8 mouse cellular contexts compared by ENCODE assay signal in genomic region chr11:115511121-115511520, GRCm38 (mm10). TPM values are rescaled to one million over a fixed set of nuclear protein-coding genes. Genes with fewer than 3 reads are reported as not detected.
A peak's percentile ranks its signal among the peaks of the same experiment; 100 is the strongest.
DNase-seq lines count a peak whose midpoint lies in the region; ATAC-seq and TF ChIP-seq lines count a peak whose summit lies in the region.

No protein-coding gene starts in this region.

- peaks cover 18% of the 10 kb centered on the region; the same call in 1 of the 2 replicates for H3K4me1 ChIP-seq in kidney, postnatal 0 days (replicated peaks; ENCODE audit: insufficient read depth, low read length)
- peaks cover 3% of the 10 kb centered on the region for H3K4me1 ChIP-seq in kidney, adult 2 months (ENCODE audit: control insufficient read depth, insufficient read depth, low read length)
- H3K4me1 ChIP-seq in forebrain, embryonic 10.5 days = peaks cover 80% of the 10 kb centered on the region
- peaks cover 37% of the 10 kb centered on the region for H3K4me1 ChIP-seq in limb, embryonic 15.5 days
- H3K4me1 ChIP-seq in stomach, embryonic 14.5 days (ENCODE audit: control insufficient read depth, insufficient read depth, low read length) = peaks cover 49% of the 10 kb centered on the region

- no peak for TF ChIP-seq POLR2A in kidney, adult 2 months (IDR thresholded peaks at IDR 0.05; ENCODE audit: low read depth, low read length)

- H3K27me3 ChIP-seq in kidney, postnatal 0 days (ENCODE audit: insufficient read depth, low read length) = no peaks in the 10 kb centered on the region
- H3K27me3 ChIP-seq in kidney, adult 2 months (replicated peaks; ENCODE audit: control insufficient read depth, insufficient read depth, low read length) = no peaks in the 10 kb centered on the region
- no peaks in the 10 kb centered on the region for H3K27me3 ChIP-seq in forebrain, embryonic 10.5 days (ENCODE audit: poor library complexity, severe bottlenecking)
- H3K27me3 ChIP-seq in limb, embryonic 15.5 days = no peaks in the 10 kb centered on the region
- H3K27me3 ChIP-seq in stomach, embryonic 14.5 days (ENCODE audit: control insufficient read depth, insufficient read depth, low read length) = no peaks in the 10 kb centered on the region

- DNase-seq in kidney, postnatal 0 days (ENCODE audit: low spot score) = no peak
- DNase-seq in kidney, adult 2 months = no peak
- no peak for DNase-seq in forebrain, embryonic 10.5 days (ENCODE audit: extremely low spot score, low spot score)
- DNase-seq in left cerebral cortex, postnatal 36 days (ENCODE audit: low spot score in 2 of 2) = no peak
- no peak for DNase-seq in kidney, adult 9 months

- WGBS in kidney, postnatal 0 days = 67% methylated on average over 2 of the region's 2 CpGs
- 100% methylated on average over 2 of the region's 2 CpGs for WGBS in kidney, adult 2 months
- 73% methylated on average over 2 of the region's 2 CpGs for WGBS in forebrain, embryonic 10.5 days
- 56% methylated on average over 2 of the region's 2 CpGs for WGBS in limb, embryonic 15.5 days
- 54% methylated on average over 2 of the region's 2 CpGs for WGBS in stomach, embryonic 14.5 days

- H3K9ac ChIP-seq in kidney, postnatal 0 days (ENCODE audit: low read depth, low read length) = peak overlapping the region; percentile 32; the same call in 1 of the 2 replicates
- H3K9ac ChIP-seq in limb, embryonic 15.5 days = no peak overlapping the region
- 0 out of 2 replicates have a peak overlapping the region, but pooled peaks have one; percentile 2 for H3K9ac ChIP-seq in stomach, embryonic 14.5 days (replicated peaks; ENCODE audit: low read depth, low read length)

- no peak for TF ChIP-seq CTCF in kidney, postnatal 0 days (IDR thresholded peaks at IDR 0.05; ENCODE audit: low read depth)
- no peak for TF ChIP-seq CTCF in kidney, adult 2 months (conservative IDR thresholded peaks at IDR 0.05; ENCODE audit: insufficient read depth, insufficient read length, low read depth, low read length)

- peak overlapping the region; percentile 95; the same call in 1 of the 2 replicates for H3K4me2 ChIP-seq in kidney, postnatal 0 days (ENCODE audit: low read length)
- H3K4me2 ChIP-seq in limb, embryonic 15.5 days = peak overlapping the region; percentile 75; the same call in 1 of the 2 replicates
- peak overlapping the region; percentile 58 for H3K4me2 ChIP-seq in stomach, embryonic 14.5 days (replicated peaks; ENCODE audit: low read depth, low read length)

- no peaks in the 10 kb centered on the region for H3K36me3 ChIP-seq in kidney, postnatal 0 days (ENCODE audit: insufficient read depth, low read length)
- no peaks in the 10 kb centered on the region for H3K36me3 ChIP-seq in kidney, adult 2 months (ENCODE audit: control insufficient read depth, insufficient read depth, low read length)
- peaks cover 28% of the 10 kb centered on the region for H3K36me3 ChIP-seq in forebrain, embryonic 10.5 days (replicated peaks)
- H3K36me3 ChIP-seq in limb, embryonic 15.5 days = no peaks in the 10 kb centered on the region
- no peaks in the 10 kb centered on the region for H3K36me3 ChIP-seq in stomach, embryonic 14.5 days (ENCODE audit: control insufficient read depth, insufficient read depth, low read length)

- H3K9me3 ChIP-seq in kidney, postnatal 0 days (replicated peaks; ENCODE audit: low read length) = no peaks in the 10 kb centered on the region
- no peaks in the 10 kb centered on the region for H3K9me3 ChIP-seq in forebrain, embryonic 10.5 days
- no peaks in the 10 kb centered on the region for H3K9me3 ChIP-seq in limb, embryonic 15.5 days
- H3K9me3 ChIP-seq in stomach, embryonic 14.5 days (ENCODE audit: control insufficient read depth, low read depth, low read length) = no peaks in the 10 kb centered on the region

- no peak overlapping the region for H3K4me3 ChIP-seq in kidney, postnatal 0 days (replicated peaks; ENCODE audit: low read depth, low read length)
- H3K4me3 ChIP-seq in kidney, adult 2 months (ENCODE audit: insufficient read depth, low read depth, low read length) = no peak overlapping the region
- peak overlapping the region; percentile 99 for H3K4me3 ChIP-seq in forebrain, embryonic 10.5 days
- H3K4me3 ChIP-seq in limb, embryonic 15.5 days = no peak overlapping the region
- H3K4me3 ChIP-seq in stomach, embryonic 14.5 days (ENCODE audit: low read depth, low read length) = peak overlapping the region; percentile 99; the same call in 1 of the 2 replicates

- intact Hi-C loops in left cerebral cortex, postnatal 36 days (cut with DNase I) = no loop called here

- no peak for ATAC-seq in kidney, postnatal 0 days (replicated peaks; ENCODE audit: low FRiP score, low read depth)
- ATAC-seq in limb, embryonic 15.5 days (ENCODE audit: insufficient number of reproducible peaks, low FRiP score, low TSS enrichment, low read depth) = no peak
- no peak for ATAC-seq in stomach, embryonic 14.5 days (ENCODE audit: insufficient number of reproducible peaks, insufficient read depth, low FRiP score, low read depth)
- no peak for ATAC-seq in CD4-positive, CD25-positive, alpha-beta regulatory T cell, adult 4 months

- no peak overlapping the region for H3K27ac ChIP-seq in kidney, postnatal 0 days
- H3K27ac ChIP-seq in kidney, adult 2 months (ENCODE audit: insufficient read depth, low read depth, low read length) = no peak overlapping the region
- H3K27ac ChIP-seq in forebrain, embryonic 10.5 days = 0 out of 2 replicates have a peak overlapping the region, but pooled peaks have one; percentile 99
- H3K27ac ChIP-seq in limb, embryonic 15.5 days = no peak overlapping the region
- no peak overlapping the region for H3K27ac ChIP-seq in stomach, embryonic 14.5 days (ENCODE audit: low read length)

RNA-seq across cellular contexts. Expression of gene Jpt1, which starts 3.1 kb away (rescaled TPM):
- polyA plus RNA-seq in kidney, postnatal 0 days (2015; fragmentation: Nextera tagmentation; extraction: Ambion mirVana) = 251 and 271 TPM in 2 replicates
- polyA plus RNA-seq in kidney, adult 2 months (2012; rRNA removed) = 62.9 and 64.9 TPM in 2 replicates
- polyA plus RNA-seq in forebrain, embryonic 10.5 days (2016; fragmentation: Nextera tagmentation; extraction: Ambion mirVana) = 719 and 771 TPM in 2 replicates
- 495 and 589 TPM in 2 replicates for polyA plus RNA-seq in limb, embryonic 15.5 days (2015; fragmentation: Nextera tagmentation; extraction: Ambion mirVana)
- 529 and 563 TPM in 2 replicates for polyA plus RNA-seq in stomach, embryonic 14.5 days (2014; fragmentation: Nextera tagmentation; extraction: Ambion mirVana)
- 100 to 1,000 TPM; 716 to 764 TPM for polyA plus RNA-seq in CD4-positive, CD25-positive, alpha-beta regulatory T cell, adult 4 months (2017; shearing (Covaris generic))
- total RNA-seq in left cerebral cortex, postnatal 36 days (2021) = 100 to 1,000 TPM; 143 to 159 TPM

RNA-seq across cellular contexts. Expression of gene Nt5c, which starts 19.5 kb away (rescaled TPM):
- polyA plus RNA-seq in kidney, postnatal 0 days (2015; fragmentation: Nextera tagmentation; extraction: Ambion mirVana) = 90.6 and 94.3 TPM in 2 replicates
- 47.6 and 50.5 TPM in 2 replicates for polyA plus RNA-seq in kidney, adult 2 months (2012; rRNA removed)
- polyA plus RNA-seq in forebrain, embryonic 10.5 days (2016; fragmentation: Nextera tagmentation; extraction: Ambion mirVana) = 93.2 and 94.5 TPM in 2 replicates
- 81.6 and 82.1 TPM in 2 replicates for polyA plus RNA-seq in limb, embryonic 15.5 days (2015; fragmentation: Nextera tagmentation; extraction: Ambion mirVana)
- 111 and 121 TPM in 2 replicates for polyA plus RNA-seq in stomach, embryonic 14.5 days (2014; fragmentation: Nextera tagmentation; extraction: Ambion mirVana)
- polyA plus RNA-seq in CD4-positive, CD25-positive, alpha-beta regulatory T cell, adult 4 months (2017; shearing (Covaris generic)) = 100 to 1,000 TPM; 296 to 304 TPM
- 10 to 100 TPM; 61.0 to 69.8 TPM for total RNA-seq in left cerebral cortex, postnatal 36 days (2021)

RNA-seq across cellular contexts. Expression of gene Sumo2, which starts 25.0 kb away (rescaled TPM):
- 1,008 and 1,013 TPM in 2 replicates for polyA plus RNA-seq in kidney, postnatal 0 days (2015; fragmentation: Nextera tagmentation; extraction: Ambion mirVana)
- polyA plus RNA-seq in kidney, adult 2 months (2012; rRNA removed) = 48.4 and 85.2 TPM in 2 replicates
- polyA plus RNA-seq in forebrain, embryonic 10.5 days (2016; fragmentation: Nextera tagmentation; extraction: Ambion mirVana) = 1,497 and 1,498 TPM in 2 replicates
- polyA plus RNA-seq in limb, embryonic 15.5 days (2015; fragmentation: Nextera tagmentation; extraction: Ambion mirVana) = 765 and 837 TPM in 2 replicates
- polyA plus RNA-seq in stomach, embryonic 14.5 days (2014; fragmentation: Nextera tagmentation; extraction: Ambion mirVana) = 984 and 994 TPM in 2 replicates
- 100 to 1,000 TPM; 676 to 678 TPM for polyA plus RNA-seq in CD4-positive, CD25-positive, alpha-beta regulatory T cell, adult 4 months (2017; shearing (Covaris generic))
- 100 to 1,000 TPM; 291 to 294 TPM for total RNA-seq in left cerebral cortex, postnatal 36 days (2021)

RNA-seq across cellular contexts. Expression of gene Armc7, which starts 35.7 kb away (rescaled TPM):
- polyA plus RNA-seq in kidney, postnatal 0 days (2015; fragmentation: Nextera tagmentation; extraction: Ambion mirVana) = 6.9 and 8.3 TPM in 2 replicates
- 6.8 and 7.3 TPM in 2 replicates for polyA plus RNA-seq in kidney, adult 2 months (2012; rRNA removed)
- 8.1 and 8.2 TPM in 2 replicates for polyA plus RNA-seq in forebrain, embryonic 10.5 days (2016; fragmentation: Nextera tagmentation; extraction: Ambion mirVana)
- polyA plus RNA-seq in limb, embryonic 15.5 days (2015; fragmentation: Nextera tagmentation; extraction: Ambion mirVana) = 7.2 and 7.8 TPM in 2 replicates
- 5.7 and 8.0 TPM in 2 replicates for polyA plus RNA-seq in stomach, embryonic 14.5 days (2014; fragmentation: Nextera tagmentation; extraction: Ambion mirVana)
- polyA plus RNA-seq in CD4-positive, CD25-positive, alpha-beta regulatory T cell, adult 4 months (2017; shearing (Covaris generic)) = 100 to 1,000 TPM in 1 of 2 experiments, 10 to 100 TPM in 1; 79.2 to 132 TPM
- total RNA-seq in left cerebral cortex, postnatal 36 days (2021) = 10 to 100 TPM; 13.0 to 13.5 TPM

RNA-seq across cellular contexts. Expression of gene Slc16a5, which starts 48.8 kb away (rescaled TPM):
- 47.7 and 51.1 TPM in 2 replicates for polyA plus RNA-seq in kidney, postnatal 0 days (2015; fragmentation: Nextera tagmentation; extraction: Ambion mirVana)
- polyA plus RNA-seq in kidney, adult 2 months (2012; rRNA removed) = 31.1 and 42.8 TPM in 2 replicates
- 0.19 and 0.20 TPM in 2 replicates for polyA plus RNA-seq in forebrain, embryonic 10.5 days (2016; fragmentation: Nextera tagmentation; extraction: Ambion mirVana)
- polyA plus RNA-seq in limb, embryonic 15.5 days (2015; fragmentation: Nextera tagmentation; extraction: Ambion mirVana) = not detected in 2 replicates
- polyA plus RNA-seq in stomach, embryonic 14.5 days (2014; fragmentation: Nextera tagmentation; extraction: Ambion mirVana) = 0.32 and 1.0 TPM in 2 replicates
- 1 to 10 TPM; 3.5 to 6.5 TPM for polyA plus RNA-seq in CD4-positive, CD25-positive, alpha-beta regulatory T cell, adult 4 months (2017; shearing (Covaris generic))
- total RNA-seq in left cerebral cortex, postnatal 36 days (2021) = not detected

Comparison
In these comparisons a context has a peak if more than half of its experiments do, and no peak if none do; other contexts are left out.
1. H3K4me3 ChIP-seq: peak in forebrain, embryonic 10.5 days (single experiment) and stomach, embryonic 14.5 days (single experiment); none in kidney, postnatal 0 days (single experiment), kidney, adult 2 months (single experiment) and limb, embryonic 15.5 days (single experiment).
2. Peak in every context shown above with its lines, with median percentiles within 50 percentile points of each other: H3K4me2 ChIP-seq.